Comparison of ENCODE assay signal across 36 mouse cellular contexts in genomic region chr8:95323201-95323600, GRCm38 (mm10). TPM values are rescaled to one million over a fixed set of nuclear protein-coding genes. Genes with fewer than 3 reads are reported as not detected.
"Had no signal": no experiment of that assay in that cellular context is flagged by ENCODE, and none has a peak within 500 bp of the region (broad histone marks: within the 10 kb centered on the region; RNA-seq: fewer than 3 reads in every experiment).

No protein-coding gene starts in this region.

- H3K9ac ChIP-seq: forebrain, postnatal 0 days; heart, embryonic 13.5 days; heart, embryonic 15.5 days; hindbrain, embryonic 13.5 days; hindbrain, embryonic 15.5 days; kidney, embryonic 15.5 days; limb, embryonic 12.5 days; liver, embryonic 12.5 days; liver, embryonic 14.5 days had no signal

- H3K27me3 ChIP-seq: hindbrain, embryonic 15.5 days; kidney, embryonic 15.5 days had no signal

- H3K9me3 ChIP-seq: heart, embryonic 13.5 days; heart, embryonic 15.5 days; hindbrain, embryonic 13.5 days; hindbrain, embryonic 15.5 days; kidney, embryonic 15.5 days; liver, embryonic 12.5 days had no signal

- H3K4me2 ChIP-seq: heart, embryonic 13.5 days; heart, embryonic 15.5 days; hindbrain, embryonic 13.5 days; hindbrain, embryonic 15.5 days; kidney, embryonic 15.5 days; limb, embryonic 12.5 days; liver, embryonic 12.5 days had no signal

- ATAC-seq: forebrain, postnatal 0 days; hindbrain, postnatal 0 days; intestine, embryonic 16.5 days; liver, embryonic 12.5 days had no signal

- H3K27ac ChIP-seq: heart, embryonic 13.5 days; heart, embryonic 15.5 days; hindbrain, embryonic 13.5 days; hindbrain, embryonic 15.5 days; hindbrain, postnatal 0 days; kidney, embryonic 15.5 days; kidney, postnatal 0 days; limb, embryonic 12.5 days; liver, embryonic 12.5 days; liver, embryonic 14.5 days had no signal

- H3K4me3 ChIP-seq: heart, embryonic 13.5 days; heart, embryonic 15.5 days; hindbrain, embryonic 13.5 days; hindbrain, embryonic 15.5 days; kidney, embryonic 15.5 days; limb, embryonic 12.5 days; liver, embryonic 12.5 days had no signal

- DNase-seq: forebrain, postnatal 0 days; gastrocnemius, postnatal 14 days; gastrocnemius, postnatal 36 days; kidney, adult 11 months; kidney, adult 2 months; kidney, adult 9 months; kidney, postnatal 14 days; kidney, postnatal 36 days; layer of hippocampus, adult 9-11 months; layer of hippocampus, postnatal 36 days; left cerebral cortex, postnatal 4 days; lung, adult 18-20 months had no signal

RNA-seq across cellular contexts. Expression of gene Tepp, which starts 12.8 kb away (rescaled TPM):
- total RNA-seq: gastrocnemius, adult 18-20 months; gastrocnemius, adult 8-10 months; gastrocnemius, postnatal 14 days; gastrocnemius, postnatal 36 days; heart, postnatal 25 days; hematopoietic stem cell, adult 5-6 weeks; hindbrain, postnatal 0 days; layer of hippocampus, adult 8-10 months; layer of hippocampus, postnatal 36 days; left cerebral cortex, adult 18-20 months; left cerebral cortex, adult 8-10 months; left cerebral cortex, postnatal 25 days had no signal
- polyA plus RNA-seq: heart, postnatal 0 days; hindbrain, embryonic 11.5 days; intestine, embryonic 14.5 days; intestine, embryonic 16.5 days; kidney, embryonic 15.5 days; large intestine, adult 2 months; liver, embryonic 12.5 days; liver, embryonic 14.5 days; liver, embryonic 16.5 days had no signal

RNA-seq across cellular contexts. Expression of gene Cngb1, which starts 16.8 kb away (rescaled TPM):
- polyA plus RNA-seq: liver, embryonic 12.5 days had no signal
